Mouse (Mus musculus) small intestine, adult 2 months (tissue): Measurements from ENCODE around the gene Gdf5.

Experiments
- CTCF ChIP-seq: fragments of 200-500 bp; IDR thresholded peaks from 2 replicates; pipeline ENCODE4 v1.5.1; 2012; ENCODE audit warnings: low read depth, mild to moderate bottlenecking, control low read depth, inconsistent platforms, low read length, moderate library complexity, mixed read lengths; ENCODE audit not compliant: insufficient replicate concordance, insufficient read length; ENCODE audit errors: extremely low read depth
- POLR2A ChIP-seq: fragments of 200-500 bp; IDR thresholded peaks from 2 replicates; pipeline ENCODE4 v1.6.1; 2012; ENCODE audit warnings: low read depth, mild to moderate bottlenecking, control low read depth, inconsistent platforms, low read length, moderate library complexity

GRCm38 (mm10) chr2:155947390-155948002 lies 2.3 kb upstream of the Gdf5 start:
- TF ChIP-seq CTCF (no peak), POLR2A (no peak)
